Mouse (Mus musculus) CD4-positive, CD25-positive, alpha-beta regulatory T cell, adult 2 months (primary cell): Measurements from ENCODE around the gene Tbpl2.

Experiments
- DNase-seq: peaks from one replicate; pipeline ENCODE4 v3.0.0-alpha.2; 2012; ENCODE audit warnings: low read depth, low spot score

The Tbpl2 gene

GRCm38 (mm10) chr2:24096495-24096894 lies at the start of gene Tbpl2:
Gene Tbpl2 (minus strand): TSS chr2:24096595.
- DNase-seq = no peak

- no peak for DNase-seq
These were observed 38.0 kb upstream of the Tbpl2 start for GRCm38 (mm10) chr2:24134373-24134772.

GRCm38 (mm10) chr2:24109085-24109484 lies 12.7 kb upstream of the Tbpl2 start:
- no peak for DNase-seq

- no peak for DNase-seq
These were observed 7.4 kb upstream of the Tbpl2 start for GRCm38 (mm10) chr2:24103619-24104289.

- DNase-seq = no peak
These were observed 5.5 kb downstream of the Tbpl2 start for GRCm38 (mm10) chr2:24090921-24091320.

- DNase-seq = no peak
These were observed 45.9 kb downstream of the Tbpl2 start for GRCm38 (mm10) chr2:24050459-24050858.

GRCm38 (mm10) chr2:24049344-24049990 lies 46.9 kb downstream of the Tbpl2 start, which contains the start of gene Hnmt:
Gene Hnmt (minus strand): TSS chr2:24049394.
- DNase-seq = no peak

GRCm38 (mm10) chr2:24048480-24049097 lies 47.8 kb downstream of the Tbpl2 start:
- no peak for DNase-seq

GRCm38 (mm10) chr2:24047551-24048479 lies 48.6 kb downstream of the Tbpl2 start:
- DNase-seq = no peak

GRCm38 (mm10) chr2:24042901-24043300 lies 53.5 kb downstream of the Tbpl2 start:
- DNase-seq = no peak

- DNase-seq = no peak
These were observed 55.9 kb downstream of the Tbpl2 start for GRCm38 (mm10) chr2:24040531-24040930.
